Mouse (Mus musculus) mammary gland, adult 2 months (tissue): ENCODE measurements around the gene Mob1b. TPM values are rescaled to one million over a fixed set of nuclear protein-coding genes. Genes with fewer than 3 reads are reported as not detected.

Experiments used
- polyA plus RNA-seq: library from polyadenylated mRNA; depleted of rRNA; stranded (reverse); fragments of >200 nt; gene quantifications from 2 replicates; pipeline ENCODE4 v1.2.3, GENCODE M21; 2012; ENCODE audit warnings: low replicate concordance; rRNA removed

The Mob1b gene
- 2.2 and 4.6 TPM in 2 replicates for polyA plus RNA-seq

DNA sequence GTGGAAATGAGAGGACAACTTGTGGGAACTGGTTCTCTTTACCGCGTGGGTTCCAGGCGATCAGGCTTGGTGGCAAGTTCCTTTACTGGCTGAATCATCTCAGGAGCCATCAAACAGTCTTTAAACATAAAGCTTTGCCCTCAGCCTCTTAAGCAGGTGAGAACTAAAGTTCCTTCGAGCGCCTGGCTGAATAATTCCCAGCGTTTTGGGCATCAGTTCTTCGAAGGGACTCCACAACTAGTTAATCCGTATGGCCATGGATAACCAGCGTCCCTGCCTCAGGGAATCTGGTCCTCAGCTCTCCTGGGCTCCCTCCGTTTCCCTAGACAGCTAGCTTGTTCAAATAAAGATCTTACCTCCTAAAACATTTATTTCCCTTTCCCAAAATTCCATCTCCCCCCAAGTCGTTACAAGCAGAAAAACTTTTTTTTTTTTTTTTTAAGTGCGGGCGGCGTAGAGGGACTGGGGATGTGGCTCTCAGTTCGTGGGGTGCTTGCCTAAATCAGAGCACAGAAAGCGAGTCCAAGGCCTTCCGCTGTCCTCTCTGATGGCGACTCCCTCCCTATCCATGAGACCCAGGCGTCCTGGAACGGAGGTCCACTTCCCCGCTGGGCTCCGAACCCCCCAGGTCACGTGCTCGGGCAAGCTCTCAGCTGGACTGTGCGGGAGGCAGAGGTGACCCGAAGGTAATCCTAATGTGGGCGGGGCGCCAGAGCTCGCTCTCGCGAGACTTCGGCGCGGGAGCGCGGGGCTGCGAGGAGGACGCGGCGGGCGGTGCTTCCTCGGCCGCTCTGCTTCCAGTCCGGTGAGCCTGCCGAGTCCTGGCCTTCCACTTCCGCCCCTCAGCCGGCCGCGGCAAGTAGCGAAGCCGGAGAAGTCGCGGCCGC, at the start of gene Mob1b:
Mob1b (plus strand) TSS at position 740 of the 887 bp plus-strand sequence.

GRCm38 (mm10) chr5:88675443-88676387, 44.9 kb upstream of the Mob1b start, which contains the start of gene Grsf1:
TSS of gene Grsf1 (minus strand) at chr5:88676171.

GRCm38 (mm10) chr5:88764987-88765481, 44.4 kb downstream of the Mob1b start, which contains the start of gene Dck:
TSS of gene Dck (plus strand) at chr5:88764996.

Other genes starting within 250 kb of the Mob1b start
- not detected in 2 replicates for gene Enam, start 232.9 kb upstream of the Mob1b start, polyA plus RNA-seq
- gene Jchain, start 193.0 kb upstream of the Mob1b start, polyA plus RNA-seq = 16.2 and 22.2 TPM in 2 replicates
- gene Utp3, start 166.4 kb upstream of the Mob1b start, polyA plus RNA-seq = 6.4 and 10.4 TPM in 2 replicates
- 4.1 and 5.3 TPM in 2 replicates for gene Rufy3, start 155.8 kb upstream of the Mob1b start, polyA plus RNA-seq
- gene Grsf1, start 44.7 kb upstream of the Mob1b start, polyA plus RNA-seq = 20.7 and 35.7 TPM in 2 replicates
- 4.5 and 5.5 TPM in 2 replicates for gene Dck, start 44.1 kb downstream of the Mob1b start, polyA plus RNA-seq
- 3.7 and 6.6 TPM in 2 replicates for gene Slc4a4, start 166.0 kb downstream of the Mob1b start, polyA plus RNA-seq